Mouse (Mus musculus) cerebellum, adult 11-12 months (tissue): ENCODE data around the gene Sertad2.

ENCODE experiments used
- DNase-seq: peaks from one replicate; pipeline ENCODE4 v3.0.0; 2022

Sertad2 gene

DNA sequence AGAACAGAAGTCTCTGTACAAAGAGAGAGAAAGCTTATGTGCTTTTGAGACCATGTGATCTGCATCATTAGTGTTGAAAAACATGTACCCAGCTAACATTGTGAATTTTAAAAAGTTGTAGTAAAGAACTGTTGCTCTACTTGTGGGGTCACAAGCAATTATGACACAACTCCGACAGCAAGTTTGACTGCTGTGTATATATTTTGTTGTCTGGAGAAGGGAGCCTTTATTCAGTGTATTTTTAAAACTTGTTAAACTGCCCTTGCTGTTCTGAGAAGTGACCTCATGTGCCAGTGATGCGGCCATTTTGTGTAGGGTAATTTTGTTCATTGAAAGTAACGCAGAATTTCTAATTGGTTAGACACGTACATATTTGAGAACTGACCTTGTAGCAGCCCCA is 61.1 kb downstream of the Sertad2 start:
- no peak for DNase-seq

- no peak for DNase-seq
Measured at GRCm38 (mm10) chr11:20605613-20606012, 62.6 kb downstream of the Sertad2 start.

DNA sequence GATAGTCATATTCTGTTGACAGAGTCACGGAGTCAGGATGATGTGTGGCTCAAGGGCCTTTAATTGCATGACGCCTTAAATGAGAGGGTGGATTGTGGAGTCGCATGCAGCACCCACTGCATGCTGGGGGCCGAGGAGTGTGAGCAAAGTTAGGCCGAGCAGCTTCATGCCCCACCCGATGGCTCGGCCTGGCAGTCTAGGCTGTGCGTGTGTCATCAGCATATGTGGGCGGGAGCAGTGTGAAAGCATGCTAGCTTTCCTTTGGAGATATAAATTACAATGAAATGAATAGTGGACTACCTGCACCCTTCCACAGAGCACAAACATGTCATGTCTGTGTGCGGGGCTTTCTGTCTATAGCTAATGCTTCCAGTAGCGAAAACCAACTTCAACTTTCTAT is 65.4 kb downstream of the Sertad2 start:
- no peak for DNase-seq

DNA sequence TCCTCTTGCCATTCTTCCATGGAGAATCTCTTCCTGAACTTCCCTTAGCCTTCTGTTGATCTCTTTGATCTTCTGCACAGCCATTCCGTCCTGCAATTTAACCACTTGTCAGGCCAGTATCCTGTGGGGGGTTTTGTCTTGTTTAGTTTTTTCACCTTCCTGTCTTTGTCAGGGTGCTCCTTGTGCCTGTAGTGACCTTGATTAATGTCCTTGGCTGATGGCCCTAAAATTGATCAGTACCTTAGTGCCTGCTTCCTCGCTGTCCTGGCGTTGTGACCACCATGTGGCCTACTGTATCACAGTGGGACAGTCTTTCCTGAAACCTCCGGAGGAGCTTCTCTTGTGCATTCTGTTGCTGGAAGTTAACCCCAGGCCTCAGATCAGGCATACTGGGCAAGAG is 70.2 kb downstream of the Sertad2 start:
- no peak for DNase-seq

DNA sequence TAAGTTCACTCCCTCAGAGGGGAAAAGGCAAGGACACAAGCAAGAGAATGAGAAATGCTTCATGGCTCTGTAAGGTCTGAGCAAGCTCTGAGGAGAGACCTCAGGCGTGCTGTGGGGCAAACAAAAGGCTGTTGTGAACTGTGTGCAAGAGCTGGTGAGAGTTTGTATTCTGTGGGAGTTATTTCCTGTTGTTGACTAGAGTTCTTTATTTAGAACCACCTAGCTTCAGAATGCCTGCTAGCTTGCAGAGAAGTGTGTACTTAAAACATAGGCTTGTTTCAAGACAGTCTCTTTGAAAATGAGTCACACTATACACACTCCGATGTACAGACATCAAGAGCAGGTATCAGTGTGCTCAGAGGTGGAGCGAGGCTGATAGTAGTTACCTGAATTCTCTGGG is 73.0 kb downstream of the Sertad2 start:
- DNase-seq = no peak

DNA sequence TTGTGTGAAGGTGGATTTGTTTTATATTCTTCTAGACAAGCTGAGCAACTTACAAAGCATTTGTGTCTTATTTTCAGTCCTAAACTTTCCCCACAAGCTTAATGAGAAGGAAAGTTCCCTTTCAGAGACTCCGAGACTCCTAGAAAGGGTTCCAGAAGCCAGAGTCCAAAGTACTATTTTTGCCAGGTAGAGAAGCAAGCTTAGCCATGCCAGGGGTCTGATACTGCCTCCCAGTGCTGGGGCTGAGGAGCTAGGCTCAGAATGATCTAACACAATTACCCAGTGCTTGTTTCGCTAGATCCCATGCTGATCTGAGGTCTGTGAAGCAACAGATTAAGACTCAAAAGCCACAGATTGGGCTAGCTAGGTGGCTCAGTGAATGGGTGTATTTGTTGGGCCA is 84.1 kb downstream of the Sertad2 start:
- DNase-seq = no peak

DNA sequence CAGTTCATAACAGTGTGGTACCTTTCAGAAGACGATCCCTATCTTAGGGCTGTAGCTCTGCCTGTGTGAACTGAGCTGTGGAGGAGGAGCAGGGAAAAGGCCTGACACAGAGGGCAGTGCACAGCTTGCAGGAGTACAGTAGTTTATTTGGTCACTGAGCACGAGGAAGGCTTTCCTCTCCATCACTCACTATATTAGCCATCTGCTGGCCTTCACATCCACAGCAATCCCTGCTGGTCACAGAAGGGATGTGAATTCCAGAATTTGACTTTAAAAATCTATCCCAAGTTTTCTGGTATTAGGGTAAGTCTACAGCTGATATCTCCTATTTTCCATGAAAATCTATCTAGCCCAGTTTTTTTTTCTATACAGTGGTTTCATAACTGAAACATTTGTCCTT is 85.2 kb downstream of the Sertad2 start:
- no peak for DNase-seq

DNA sequence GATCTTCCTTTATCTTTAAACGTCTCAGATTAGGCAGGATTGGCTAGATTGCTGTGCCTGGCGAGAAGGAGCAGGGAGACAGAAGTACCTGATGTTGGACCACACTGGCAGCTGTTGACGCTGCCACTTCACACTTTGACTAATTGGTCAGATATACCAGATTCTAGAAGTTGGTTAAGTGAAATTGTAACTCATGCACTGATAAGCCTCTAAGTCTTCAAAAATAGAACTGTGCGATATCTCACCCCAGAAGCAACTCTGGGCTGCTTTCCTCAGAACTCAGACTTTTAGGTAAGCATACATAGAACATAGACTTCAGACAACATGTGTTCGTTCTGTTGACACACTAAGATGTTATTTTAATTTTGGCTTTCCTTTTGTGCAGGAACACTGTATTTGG is 86.6 kb downstream of the Sertad2 start:
- DNase-seq = no peak

DNA sequence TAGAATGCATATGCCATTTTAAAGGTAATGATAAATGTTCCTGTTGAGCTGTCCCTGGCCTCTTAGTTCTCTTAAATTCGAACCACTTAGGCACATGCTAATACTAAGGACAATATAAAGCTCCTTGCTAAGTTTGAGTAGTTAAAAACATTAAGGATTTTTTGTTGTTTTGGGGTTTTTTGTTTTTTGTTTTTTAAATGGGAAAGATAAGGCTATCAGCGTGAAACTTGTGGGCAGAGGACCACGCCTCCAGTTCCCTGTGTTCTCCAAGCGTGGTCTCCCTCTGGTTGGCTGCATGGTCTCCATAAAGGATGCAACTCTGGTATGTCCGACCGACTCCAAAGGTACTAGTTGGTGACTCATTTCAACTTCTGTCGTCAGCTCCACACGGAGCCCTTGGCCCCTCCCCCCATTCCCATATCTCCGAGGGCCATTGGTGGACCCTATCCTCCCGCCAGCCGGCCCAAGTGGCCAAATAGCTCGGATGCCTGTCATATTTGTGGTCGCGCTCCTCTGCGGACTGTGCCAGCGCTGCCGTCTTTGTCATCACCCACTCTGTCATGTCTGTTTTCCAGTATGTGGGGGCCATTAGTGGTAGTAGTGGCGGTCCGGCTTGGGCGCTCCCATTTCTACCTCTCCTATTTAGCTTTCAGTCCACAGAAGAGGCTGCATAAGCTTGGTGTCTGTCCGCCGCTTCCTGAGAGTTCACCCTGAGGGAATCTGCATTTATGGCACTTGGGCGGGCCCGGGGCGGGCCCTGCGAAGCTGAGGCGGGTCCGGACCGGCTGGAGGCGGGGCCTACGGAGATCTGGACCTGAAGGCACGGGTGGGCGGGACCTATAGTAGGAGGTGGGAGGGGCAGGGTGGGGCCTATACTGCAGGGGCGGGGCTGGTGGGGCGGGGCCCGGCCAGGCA is 88.2 kb downstream of the Sertad2 start:
- DNase-seq = peak; percentile 98

- DNase-seq = no peak
Measured at GRCm38 (mm10) chr11:20631941-20632618, 89.0 kb downstream of the Sertad2 start.

- DNase-seq = peak; percentile 39
Measured at GRCm38 (mm10) chr11:20632619-20632965, 89.5 kb downstream of the Sertad2 start.

- DNase-seq = no peak
Measured at GRCm38 (mm10) chr11:20634543-20634942, 91.5 kb downstream of the Sertad2 start.

DNA sequence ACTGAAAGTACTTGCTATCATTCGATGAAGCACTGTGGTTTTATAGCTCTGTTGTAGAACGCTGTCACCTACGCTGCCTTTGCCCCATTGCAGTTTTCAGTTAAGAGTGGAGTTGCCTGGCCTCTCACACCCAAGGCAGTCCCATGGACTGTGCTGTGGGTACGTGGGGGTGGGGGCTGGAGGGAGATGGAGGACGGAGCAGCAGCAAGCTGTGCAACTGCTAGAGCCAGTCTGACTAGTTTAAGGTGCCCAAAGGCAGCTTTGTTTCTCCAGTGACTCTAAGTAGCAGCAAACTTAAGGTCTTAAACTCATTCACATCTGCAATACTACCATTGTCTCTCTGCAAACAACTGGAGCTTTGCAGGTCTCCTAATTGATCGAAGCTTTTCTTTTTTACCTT is 92.6 kb downstream of the Sertad2 start:
- DNase-seq = no peak

- no peak for DNase-seq
Measured at GRCm38 (mm10) chr11:20636114-20636513, 93.1 kb downstream of the Sertad2 start.

DNA sequence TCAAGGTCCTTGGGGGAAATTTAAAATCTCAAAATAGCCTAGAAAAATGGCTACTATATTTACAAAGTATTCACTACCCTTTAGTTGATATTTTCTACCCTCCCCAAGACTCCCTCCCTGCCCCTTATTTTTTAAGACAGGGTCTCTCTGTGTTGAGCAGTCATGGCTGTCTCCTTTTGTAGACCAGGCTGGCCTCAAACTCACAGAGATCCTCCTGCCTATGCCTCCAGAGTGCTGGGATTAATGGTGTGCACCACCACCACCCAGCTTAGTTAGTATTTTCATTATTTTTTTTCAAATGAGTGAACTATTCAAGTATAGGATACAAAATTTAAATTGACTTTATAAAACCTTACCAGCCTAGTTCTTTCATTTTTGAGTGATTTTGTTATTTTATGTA is 94.0 kb downstream of the Sertad2 start:
- DNase-seq = no peak

DNA sequence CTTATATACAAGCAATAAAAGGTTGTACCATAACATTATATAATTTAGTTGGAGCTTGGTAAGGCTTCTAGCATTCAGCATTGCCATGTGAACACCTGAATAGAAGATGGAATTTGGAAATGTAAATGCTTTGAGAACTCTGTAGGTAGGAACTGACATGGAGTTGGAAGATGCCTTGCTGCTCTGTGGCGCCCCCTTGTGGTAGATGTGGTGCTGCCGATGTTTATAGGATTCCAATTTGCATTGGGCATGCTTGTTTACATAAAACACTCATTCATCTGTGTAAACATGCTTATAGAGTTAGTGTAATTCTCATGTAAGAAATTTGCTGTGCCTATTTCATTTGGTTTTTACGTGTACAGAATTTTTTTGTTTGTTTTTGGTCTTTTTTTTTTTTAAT is 95.8 kb downstream of the Sertad2 start:
- DNase-seq = peak; percentile 65

GRCm38 (mm10) chr11:20639918-20640447 is 96.9 kb downstream of the Sertad2 start:
- no peak for DNase-seq

- DNase-seq = no peak
Measured at GRCm38 (mm10) chr11:20642321-20642720, 99.3 kb downstream of the Sertad2 start.

DNA sequence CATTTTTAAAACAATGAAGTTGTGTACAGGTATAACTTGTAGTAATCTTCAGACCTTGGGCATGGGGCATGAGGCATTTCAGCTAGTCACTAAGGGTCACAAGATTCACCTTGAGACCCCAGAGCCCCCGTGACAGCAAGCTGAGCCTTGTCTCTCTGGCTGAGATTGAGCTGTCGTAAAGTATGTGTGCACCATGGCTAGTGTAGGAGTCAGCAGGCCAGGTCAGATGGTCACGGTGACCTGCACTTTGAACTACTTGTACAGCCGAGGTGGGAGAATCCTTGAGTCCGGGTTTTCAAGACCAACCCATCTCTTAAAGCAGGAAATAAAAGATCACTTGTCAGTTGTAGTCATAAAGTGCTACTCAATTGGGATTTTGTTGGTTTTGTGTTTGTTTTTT is 100.1 kb downstream of the Sertad2 start:
- DNase-seq = no peak

- no peak for DNase-seq
Measured at GRCm38 (mm10) chr11:20644166-20644565, 101.1 kb downstream of the Sertad2 start.

DNA sequence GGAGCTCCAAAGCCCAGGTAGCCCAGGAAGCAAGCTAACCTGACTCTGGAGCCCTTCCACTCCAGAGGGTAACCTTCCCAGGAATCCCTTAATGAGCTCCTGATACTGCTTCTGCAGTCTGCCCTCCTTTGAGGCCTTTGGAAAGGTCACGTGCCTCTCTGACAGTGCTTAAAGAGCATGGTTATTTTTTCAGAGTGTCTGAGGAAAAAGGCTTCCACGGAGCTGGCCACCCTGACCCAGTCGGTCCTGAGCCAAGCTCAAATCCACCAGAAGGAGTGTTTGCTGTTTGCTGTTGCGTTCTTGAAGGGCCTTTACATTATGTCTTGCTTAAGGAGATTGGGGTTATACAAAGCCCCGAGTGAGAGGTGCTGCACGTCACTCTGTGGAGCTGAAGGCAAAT is 101.8 kb downstream of the Sertad2 start:
- no peak for DNase-seq

- no peak for DNase-seq
Measured at GRCm38 (mm10) chr11:20645521-20645920, 102.5 kb downstream of the Sertad2 start.

GRCm38 (mm10) chr11:20646142-20646541 is 103.1 kb downstream of the Sertad2 start:
- DNase-seq = no peak
